Mouse (Mus musculus): ENCODE data around the gene Birc5. TPM values are rescaled to one million over a fixed set of nuclear protein-coding genes. Genes with fewer than 3 reads are reported as not detected.

Gene Birc5
- polyA plus RNA-seq, 1 experiment, result 183 TPM

GRCm38 (mm10) chr11:117854241-117854640 lies 5.2 kb downstream of the Birc5 start:
- H3K36me3 ChIP-seq (ENCODE audit: control insufficient read depth, insufficient read depth, low read length, poor library complexity, severe bottlenecking), result peaks cover 46% of the 10 kb centered on the region
- H3K4me1 ChIP-seq (ENCODE audit: control insufficient read depth, insufficient read depth, low read length), result no peaks in the 10 kb centered on the region
- H3K27ac ChIP-seq (ENCODE audit: insufficient read depth, low read length), result no peak overlapping the region
- H3K9ac ChIP-seq (ENCODE audit: low read depth, poor library complexity, severe bottlenecking), result no peak overlapping the region
- H3K9me3 ChIP-seq (replicated peaks; ENCODE audit: control insufficient read depth, insufficient read depth, low read length, poor library complexity, severe bottlenecking), result no peaks in the 10 kb centered on the region
- no peaks in the 10 kb centered on the region for H3K27me3 ChIP-seq (ENCODE audit: control insufficient read depth, insufficient read depth, low read length, poor library complexity, severe bottlenecking)
- TF ChIP-seq CTCF (IDR thresholded peaks at IDR 0.05; ENCODE audit: low read depth, low read length), result no peak
- H3K4me3 ChIP-seq (ENCODE audit: low read depth, low read length), result no peak overlapping the region

- H3K9me3 ChIP-seq (replicated peaks; ENCODE audit: control insufficient read depth, insufficient read depth, low read length, poor library complexity, severe bottlenecking), result no peaks in the 10 kb centered on the region
- no peak overlapping the region for H3K9ac ChIP-seq (ENCODE audit: low read depth, poor library complexity, severe bottlenecking)
- no peak overlapping the region for H3K4me3 ChIP-seq (ENCODE audit: low read depth, low read length)
- H3K36me3 ChIP-seq (ENCODE audit: control insufficient read depth, insufficient read depth, low read length, poor library complexity, severe bottlenecking), result peaks cover 46% of the 10 kb centered on the region
- no peaks in the 10 kb centered on the region for H3K27me3 ChIP-seq (ENCODE audit: control insufficient read depth, insufficient read depth, low read length, poor library complexity, severe bottlenecking)
- no peaks in the 10 kb centered on the region for H3K4me1 ChIP-seq (ENCODE audit: control insufficient read depth, insufficient read depth, low read length)
- TF ChIP-seq POLR2A (IDR thresholded peaks at IDR 0.05; ENCODE audit: insufficient read depth, low read length) (no peak), EP300 (IDR thresholded peaks at IDR 0.05; ENCODE audit: insufficient read depth, low read depth, low read length) (no peak), CTCF (IDR thresholded peaks at IDR 0.05; ENCODE audit: low read depth, low read length) (no peak)
- H3K27ac ChIP-seq (ENCODE audit: insufficient read depth, low read length), result no peak overlapping the region
These were observed 6.3 kb downstream of the Birc5 start for GRCm38 (mm10) chr11:117855360-117855759.

- Histone ChIP-seq H3K4me3 (ENCODE audit: low read depth, low read length) (no peak overlapping the region), H3K36me3 (ENCODE audit: control insufficient read depth, insufficient read depth, low read length, poor library complexity, severe bottlenecking) (peaks cover 44% of the 10 kb centered on the region), H3K27me3 (ENCODE audit: control insufficient read depth, insufficient read depth, low read length, poor library complexity, severe bottlenecking) (no peaks in the 10 kb centered on the region), H3K27ac (ENCODE audit: insufficient read depth, low read length) (peak overlapping the region; percentile 40; the same call in 1 of the 2 replicates), H3K9ac (ENCODE audit: low read depth, poor library complexity, severe bottlenecking) (no peak overlapping the region), H3K4me1 (ENCODE audit: control insufficient read depth, insufficient read depth, low read length) (no peaks in the 10 kb centered on the region), H3K9me3 (replicated peaks; ENCODE audit: control insufficient read depth, insufficient read depth, low read length, poor library complexity, severe bottlenecking) (no peaks in the 10 kb centered on the region)
- TF ChIP-seq POLR2A (IDR thresholded peaks at IDR 0.05; ENCODE audit: insufficient read depth, low read length) (no peak), CTCF (IDR thresholded peaks at IDR 0.05; ENCODE audit: low read depth, low read length) (no peak), EP300 (IDR thresholded peaks at IDR 0.05; ENCODE audit: insufficient read depth, low read depth, low read length) (no peak)
These were observed 6.9 kb downstream of the Birc5 start for GRCm38 (mm10) chr11:117855975-117856374.

GRCm38 (mm10) chr11:117857462-117857861 lies 8.4 kb downstream of the Birc5 start:
- Histone ChIP-seq H3K9me3 (replicated peaks; ENCODE audit: control insufficient read depth, insufficient read depth, low read length, poor library complexity, severe bottlenecking) (no peaks in the 10 kb centered on the region), H3K27ac (ENCODE audit: insufficient read depth, low read length) (0 out of 2 replicates have a peak overlapping the region, but pooled peaks have one; percentile 2), H3K36me3 (ENCODE audit: control insufficient read depth, insufficient read depth, low read length, poor library complexity, severe bottlenecking) (peaks cover 41% of the 10 kb centered on the region), H3K4me3 (ENCODE audit: low read depth, low read length) (no peak overlapping the region), H3K4me1 (ENCODE audit: control insufficient read depth, insufficient read depth, low read length) (no peaks in the 10 kb centered on the region), H3K27me3 (ENCODE audit: control insufficient read depth, insufficient read depth, low read length, poor library complexity, severe bottlenecking) (no peaks in the 10 kb centered on the region), H3K9ac (ENCODE audit: low read depth, poor library complexity, severe bottlenecking) (no peak overlapping the region)
- no peak for TF ChIP-seq EP300 (IDR thresholded peaks at IDR 0.05; ENCODE audit: insufficient read depth, low read depth, low read length)
- TF ChIP-seq POLR2A (IDR thresholded peaks at IDR 0.05; ENCODE audit: insufficient read depth, low read length), result peak; percentile 22
- TF ChIP-seq CTCF (IDR thresholded peaks at IDR 0.05; ENCODE audit: low read depth, low read length), result no peak

- Histone ChIP-seq H3K27ac (ENCODE audit: insufficient read depth, low read length) (no peak overlapping the region), H3K9me3 (replicated peaks; ENCODE audit: control insufficient read depth, insufficient read depth, low read length, poor library complexity, severe bottlenecking) (no peaks in the 10 kb centered on the region), H3K9ac (ENCODE audit: low read depth, poor library complexity, severe bottlenecking) (no peak overlapping the region), H3K4me3 (ENCODE audit: low read depth, low read length) (no peak overlapping the region), H3K36me3 (ENCODE audit: control insufficient read depth, insufficient read depth, low read length, poor library complexity, severe bottlenecking) (peaks cover 32% of the 10 kb centered on the region), H3K27me3 (ENCODE audit: control insufficient read depth, insufficient read depth, low read length, poor library complexity, severe bottlenecking) (no peaks in the 10 kb centered on the region), H3K4me1 (ENCODE audit: control insufficient read depth, insufficient read depth, low read length) (peaks cover 4% of the 10 kb centered on the region)
- TF ChIP-seq EP300 (IDR thresholded peaks at IDR 0.05; ENCODE audit: insufficient read depth, low read depth, low read length) (no peak), POLR2A (IDR thresholded peaks at IDR 0.05; ENCODE audit: insufficient read depth, low read length) (no peak), CTCF (IDR thresholded peaks at IDR 0.05; ENCODE audit: low read depth, low read length) (no peak)
These were observed 9.3 kb downstream of the Birc5 start for GRCm38 (mm10) chr11:117858392-117858791.

GRCm38 (mm10) chr11:117860601-117861000 lies 11.6 kb downstream of the Birc5 start, which contains the start of gene Tmem235:
Gene Tmem235, plus strand, starts transcription at chr11:117860752.
- Histone ChIP-seq H3K4me1 (ENCODE audit: control insufficient read depth, insufficient read depth, low read length) (peaks cover 7% of the 10 kb centered on the region), H3K27ac (ENCODE audit: insufficient read depth, low read length) (no peak within 1 kb of the TSS), H3K9ac (ENCODE audit: low read depth, poor library complexity, severe bottlenecking) (no peak within 1 kb of the TSS), H3K36me3 (ENCODE audit: control insufficient read depth, insufficient read depth, low read length, poor library complexity, severe bottlenecking) (peaks cover 13% of the 10 kb centered on the region), H3K27me3 (ENCODE audit: control insufficient read depth, insufficient read depth, low read length, poor library complexity, severe bottlenecking) (no peaks in the 10 kb centered on the region), H3K4me3 (ENCODE audit: low read depth, low read length) (peak within 1 kb of the TSS; percentile 39), H3K9me3 (replicated peaks; ENCODE audit: control insufficient read depth, insufficient read depth, low read length, poor library complexity, severe bottlenecking) (no peaks in the 10 kb centered on the region)
- no peak for TF ChIP-seq CTCF (IDR thresholded peaks at IDR 0.05; ENCODE audit: low read depth, low read length)
- no peak for TF ChIP-seq EP300 (IDR thresholded peaks at IDR 0.05; ENCODE audit: insufficient read depth, low read depth, low read length)
- no peak for TF ChIP-seq POLR2A (IDR thresholded peaks at IDR 0.05; ENCODE audit: insufficient read depth, low read length)
